Mouse (Mus musculus) cortical plate, adult 2 months (tissue): Measurements from ENCODE around the gene Nxpe4.

Experiments used
- CTCF ChIP-seq: fragments of 200-500 bp; IDR thresholded peaks from 2 replicates; pipeline ENCODE4 v1.5.1; 2011; ENCODE audit warnings: mild to moderate bottlenecking, control low read depth, low read length; ENCODE audit not compliant: insufficient read depth; ENCODE audit errors: extremely low read depth
- POLR2A ChIP-seq: fragments of 200-500 bp; IDR thresholded peaks from 2 replicates; pipeline ENCODE4 v1.6.1; 2011; ENCODE audit warnings: mild to moderate bottlenecking, low read length, control low read depth; ENCODE audit not compliant: insufficient read depth; ENCODE audit errors: extremely low read depth

- TF ChIP-seq POLR2A = no peak
- no peak for TF ChIP-seq CTCF
Measured at GRCm38 (mm10) chr9:48242756-48243155, 80.9 kb downstream of the Nxpe4 start.
